Mouse (Mus musculus): ENCODE data around the gene Plpp3. TPM values are rescaled to one million over a fixed set of nuclear protein-coding genes. Genes with fewer than 3 reads are reported as not detected.

The Plpp3 gene
- polyA plus RNA-seq, 1 experiment from 2014 or later: 29.5 TPM

DNA sequence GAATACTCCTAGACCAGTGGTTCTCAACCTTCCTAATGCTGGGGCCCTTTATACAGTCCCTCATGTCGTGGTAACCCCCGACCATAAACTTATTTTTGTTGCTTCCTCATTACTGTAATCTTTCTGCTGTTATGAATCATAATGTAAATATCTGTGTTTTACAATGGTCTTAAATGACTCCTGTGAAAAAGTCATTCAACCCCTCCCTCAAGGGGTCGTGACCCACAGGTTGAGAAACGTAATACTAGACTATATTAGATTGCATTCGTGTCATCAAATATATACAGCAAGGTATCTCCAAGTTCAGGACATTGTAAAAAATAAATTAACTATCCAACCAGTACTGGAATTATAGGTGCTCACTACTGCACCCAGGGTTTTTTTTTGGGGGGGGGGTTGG, 44.1 kb upstream of the Plpp3 start:
- H3K4me3 ChIP-seq (ENCODE audit: low read depth, low read length): no peak overlapping the region
- no peak overlapping the region for H3K9ac ChIP-seq (ENCODE audit: low read depth, low read length)

DNA sequence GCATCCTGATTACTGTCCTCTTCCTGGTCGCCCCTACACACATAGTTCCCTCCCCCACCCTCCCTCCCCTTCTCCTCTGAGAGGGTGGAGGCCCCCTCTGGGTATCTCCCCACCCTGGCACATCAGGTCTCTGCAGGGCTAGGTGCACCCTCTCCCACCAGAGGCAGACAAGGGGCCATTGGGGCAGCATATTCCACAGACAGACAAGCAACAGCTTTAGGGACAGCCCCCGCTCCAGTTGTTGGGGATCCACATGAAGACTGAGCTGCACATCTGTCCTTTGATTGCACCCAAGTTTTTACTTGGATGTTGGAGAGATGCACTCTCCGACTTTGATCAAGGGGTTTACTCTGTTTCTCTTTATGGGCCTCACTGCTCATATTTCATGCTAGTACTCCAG, 43.7 kb upstream of the Plpp3 start:
- no peak for ATAC-seq (replicated peaks; ENCODE audit: low FRiP score)
- H3K4me3 ChIP-seq (ENCODE audit: low read depth, low read length): no peak overlapping the region
- WGBS: 76% methylated on average over 3 of the region's 3 CpGs

More for the DNA sequence above, 44.1 kb upstream of the Plpp3 start:
- H3K27me3 ChIP-seq (replicated peaks; ENCODE audit: control insufficient read depth, insufficient read depth, low read length): peaks cover 26% of the 10 kb centered on the region
- 79% methylated on average over 5 of the region's 5 CpGs for WGBS
- H3K36me3 ChIP-seq (ENCODE audit: control insufficient read depth, insufficient read depth, low read length): no peaks in the 10 kb centered on the region
- H3K9me3 ChIP-seq (ENCODE audit: control insufficient read depth, low read length): no peaks in the 10 kb centered on the region
- H3K4me2 ChIP-seq: no peak overlapping the region
- H3K4me1 ChIP-seq (replicated peaks; ENCODE audit: control insufficient read depth, insufficient read depth, low read length): no peaks in the 10 kb centered on the region; the same call in 1 of the 2 replicates
- no peak for DNase-seq (ENCODE audit: low spot score)
- ATAC-seq (replicated peaks; ENCODE audit: low FRiP score): no peak
- H3K27ac ChIP-seq (ENCODE audit: low read depth, low read length): no peak overlapping the region

DNA sequence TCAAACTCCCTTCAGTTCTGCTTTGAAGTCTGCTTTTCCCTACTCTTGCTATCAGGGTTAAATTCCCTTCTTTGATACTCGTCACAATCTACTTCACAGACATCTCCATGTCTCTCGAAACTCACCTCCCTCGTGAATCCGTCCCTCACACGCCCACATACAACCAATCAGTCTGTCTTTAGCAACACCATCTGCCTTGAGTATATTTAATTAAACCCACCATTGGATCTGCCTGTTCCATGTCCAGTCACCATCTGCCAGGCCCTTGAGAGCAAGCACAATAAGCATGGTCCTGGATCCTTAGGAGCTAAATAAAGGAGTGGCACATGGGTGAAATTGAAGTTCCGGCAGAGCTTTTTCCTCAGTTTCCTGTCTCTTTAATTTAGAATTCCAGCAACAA, 36.1 kb upstream of the Plpp3 start:
- WGBS: 76% methylated on average over 6 of the region's 6 CpGs
- Histone ChIP-seq H3K36me3 (ENCODE audit: control insufficient read depth, insufficient read depth, low read length) (no peaks in the 10 kb centered on the region), H3K9me3 (ENCODE audit: control insufficient read depth, low read length) (no peaks in the 10 kb centered on the region), H3K27ac (ENCODE audit: low read depth, low read length) (no peak overlapping the region), H3K4me3 (ENCODE audit: low read depth, low read length) (no peak overlapping the region), H3K9ac (ENCODE audit: low read depth, low read length) (no peak overlapping the region), H3K27me3 (replicated peaks; ENCODE audit: control insufficient read depth, insufficient read depth, low read length) (no peaks in the 10 kb centered on the region), H3K4me1 (replicated peaks; ENCODE audit: control insufficient read depth, insufficient read depth, low read length) (no peaks in the 10 kb centered on the region), H3K4me2 (no peak overlapping the region)
- ATAC-seq (replicated peaks; ENCODE audit: low FRiP score) (no peak), DNase-seq (ENCODE audit: low spot score) (no peak)

More for the DNA sequence above, 43.7 kb upstream of the Plpp3 start:
- no peak overlapping the region for H3K4me2 ChIP-seq
- H3K9me3 ChIP-seq (ENCODE audit: control insufficient read depth, low read length): no peaks in the 10 kb centered on the region
- H3K4me1 ChIP-seq (replicated peaks; ENCODE audit: control insufficient read depth, insufficient read depth, low read length): no peaks in the 10 kb centered on the region; the same call in 1 of the 2 replicates
- no peak for DNase-seq (ENCODE audit: low spot score)
- no peak overlapping the region for H3K27ac ChIP-seq (ENCODE audit: low read depth, low read length)
- H3K9ac ChIP-seq (ENCODE audit: low read depth, low read length): no peak overlapping the region
- H3K27me3 ChIP-seq (replicated peaks; ENCODE audit: control insufficient read depth, insufficient read depth, low read length): peaks cover 22% of the 10 kb centered on the region
- no peaks in the 10 kb centered on the region for H3K36me3 ChIP-seq (ENCODE audit: control insufficient read depth, insufficient read depth, low read length)

DNA sequence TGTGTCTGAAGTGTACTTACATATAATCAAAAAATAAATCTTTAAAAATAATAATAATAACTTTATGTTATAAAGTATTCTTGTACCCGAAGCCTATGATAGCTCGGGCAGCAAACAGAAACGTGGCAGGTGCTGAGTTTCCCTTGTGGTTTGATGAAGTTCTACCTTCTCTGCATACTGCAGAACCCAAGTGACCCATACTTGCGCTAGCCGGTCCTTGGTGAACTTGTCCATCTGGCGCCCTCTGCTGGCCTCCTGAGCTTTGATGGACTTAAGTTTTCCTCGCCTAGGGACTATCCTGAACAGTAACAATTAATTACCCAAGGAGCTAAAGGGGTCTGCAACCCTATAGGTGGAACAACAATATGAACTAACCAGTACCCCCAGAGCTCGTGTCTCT, 34.7 kb upstream of the Plpp3 start:
- no peak for DNase-seq (ENCODE audit: low spot score)
- no peaks in the 10 kb centered on the region for H3K4me1 ChIP-seq (replicated peaks; ENCODE audit: control insufficient read depth, insufficient read depth, low read length)

DNA sequence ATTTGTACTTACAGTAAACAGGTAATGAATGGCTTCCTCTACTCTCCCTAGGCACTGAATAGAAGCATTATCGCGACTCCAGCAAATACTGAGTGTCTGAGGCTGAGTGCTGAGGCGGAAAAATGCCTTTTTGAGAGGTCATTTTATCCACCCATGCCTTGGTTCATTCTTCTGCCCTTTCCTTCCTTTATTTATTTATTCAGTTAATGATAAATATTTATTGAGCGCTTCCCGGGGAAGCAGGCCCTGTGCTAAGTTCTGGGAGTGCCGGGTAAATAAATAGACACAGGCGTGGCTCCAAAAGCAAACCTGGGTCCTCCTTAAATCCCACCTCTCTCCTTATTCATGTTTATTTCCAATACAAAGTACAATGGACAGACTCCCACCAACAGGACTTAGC, 27.9 kb upstream of the Plpp3 start:
- ATAC-seq (replicated peaks; ENCODE audit: low FRiP score): no peak
- DNase-seq (ENCODE audit: low spot score): no peak
- Histone ChIP-seq H3K36me3 (ENCODE audit: control insufficient read depth, insufficient read depth, low read length) (no peaks in the 10 kb centered on the region), H3K4me3 (ENCODE audit: low read depth, low read length) (no peak overlapping the region), H3K27me3 (replicated peaks; ENCODE audit: control insufficient read depth, insufficient read depth, low read length) (no peaks in the 10 kb centered on the region), H3K9ac (ENCODE audit: low read depth, low read length) (no peak overlapping the region), H3K4me1 (replicated peaks; ENCODE audit: control insufficient read depth, insufficient read depth, low read length) (no peaks in the 10 kb centered on the region), H3K27ac (ENCODE audit: low read depth, low read length) (no peak overlapping the region), H3K4me2 (no peak overlapping the region), H3K9me3 (ENCODE audit: control insufficient read depth, low read length) (no peaks in the 10 kb centered on the region)
- WGBS: 67% methylated on average over 7 of the region's 7 CpGs

More for the DNA sequence above, 34.7 kb upstream of the Plpp3 start:
- H3K9me3 ChIP-seq (ENCODE audit: control insufficient read depth, low read length): no peaks in the 10 kb centered on the region
- no peak overlapping the region for H3K9ac ChIP-seq (ENCODE audit: low read depth, low read length)
- H3K4me2 ChIP-seq: no peak overlapping the region
- no peak overlapping the region for H3K27ac ChIP-seq (ENCODE audit: low read depth, low read length)
- H3K4me3 ChIP-seq (ENCODE audit: low read depth, low read length): no peak overlapping the region
- 35% methylated on average over 8 of the region's 8 CpGs for WGBS
- no peak for ATAC-seq (replicated peaks; ENCODE audit: low FRiP score)
- H3K36me3 ChIP-seq (ENCODE audit: control insufficient read depth, insufficient read depth, low read length): no peaks in the 10 kb centered on the region
- H3K27me3 ChIP-seq (replicated peaks; ENCODE audit: control insufficient read depth, insufficient read depth, low read length): no peaks in the 10 kb centered on the region

DNA sequence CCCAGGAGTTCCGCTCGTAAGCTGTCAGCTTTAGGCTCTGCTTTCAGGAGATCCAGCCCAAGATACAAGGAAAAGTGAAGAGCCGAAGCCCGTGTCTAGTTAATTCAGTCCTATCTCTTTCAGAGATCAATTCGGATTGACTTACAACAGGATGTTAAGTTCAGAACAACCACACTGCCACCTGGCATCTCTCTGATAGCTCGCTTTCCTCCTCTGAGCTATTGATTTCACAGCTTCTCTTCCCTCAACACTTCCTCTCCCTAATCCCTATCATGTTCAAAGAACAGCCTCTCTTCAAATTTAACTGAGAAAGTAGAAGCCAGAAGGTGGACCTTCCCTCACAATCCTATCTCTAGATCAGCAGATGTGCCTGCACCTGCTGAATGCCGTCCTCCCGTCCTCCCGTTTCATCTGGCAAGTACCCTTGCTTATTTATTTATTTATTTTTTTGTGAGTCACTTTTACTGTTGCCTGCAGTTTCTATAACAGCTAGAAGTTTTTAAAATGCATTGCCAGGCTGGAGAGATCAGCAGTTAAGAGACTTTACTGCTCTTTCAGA, 25.3 kb upstream of the Plpp3 start:
- ATAC-seq (replicated peaks; ENCODE audit: low FRiP score): no peak
- no peaks in the 10 kb centered on the region for H3K4me1 ChIP-seq (replicated peaks; ENCODE audit: control insufficient read depth, insufficient read depth, low read length)
- no peaks in the 10 kb centered on the region for H3K9me3 ChIP-seq (ENCODE audit: control insufficient read depth, low read length)
- H3K36me3 ChIP-seq (ENCODE audit: control insufficient read depth, insufficient read depth, low read length): no peaks in the 10 kb centered on the region
- H3K9ac ChIP-seq (ENCODE audit: low read depth, low read length): no peak overlapping the region
- no peak overlapping the region for H3K27ac ChIP-seq (ENCODE audit: low read depth, low read length)
- H3K4me3 ChIP-seq (ENCODE audit: low read depth, low read length): no peak overlapping the region
- no peak for DNase-seq (ENCODE audit: low spot score)
- no peak overlapping the region for H3K4me2 ChIP-seq
- 61% methylated on average over 9 of the region's 9 CpGs for WGBS
- no peaks in the 10 kb centered on the region for H3K27me3 ChIP-seq (replicated peaks; ENCODE audit: control insufficient read depth, insufficient read depth, low read length)

DNA sequence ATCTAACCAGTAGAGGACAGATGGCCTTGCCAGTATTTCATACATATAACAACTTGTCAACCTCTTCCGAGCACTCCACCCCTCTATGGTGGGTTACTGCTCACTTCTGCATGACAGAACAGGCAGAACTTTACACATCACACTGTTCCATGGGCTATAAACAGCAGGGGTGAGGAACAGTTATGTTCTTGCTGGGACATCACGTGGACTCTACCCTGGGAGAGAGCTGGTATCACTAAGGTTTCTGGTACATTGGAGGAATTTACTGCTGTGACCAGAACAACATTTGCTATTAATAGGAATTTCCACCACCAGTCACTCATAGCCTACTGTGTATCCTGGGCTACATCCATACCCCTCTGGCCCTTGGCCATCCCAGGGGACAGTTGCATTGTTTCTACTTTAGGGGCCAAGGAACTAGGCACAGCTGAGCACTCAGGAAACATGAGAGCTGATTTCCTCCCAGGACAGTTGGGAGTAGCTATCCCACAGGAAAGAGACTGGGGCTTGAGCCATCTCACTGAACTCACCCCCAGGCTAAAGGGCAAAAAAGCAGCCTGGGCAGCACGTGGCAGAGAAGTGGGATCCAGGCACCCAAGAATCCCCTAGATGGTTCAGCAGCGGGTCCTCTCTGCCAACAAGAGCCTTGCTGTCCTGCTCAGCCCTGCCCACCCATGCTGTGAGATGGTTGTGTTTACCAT, 23.6 kb upstream of the Plpp3 start:
- no peak for ATAC-seq (replicated peaks; ENCODE audit: low FRiP score)
- Histone ChIP-seq H3K27ac (ENCODE audit: low read depth, low read length) (no peak overlapping the region), H3K36me3 (ENCODE audit: control insufficient read depth, insufficient read depth, low read length) (no peaks in the 10 kb centered on the region), H3K4me3 (ENCODE audit: low read depth, low read length) (no peak overlapping the region), H3K9ac (ENCODE audit: low read depth, low read length) (no peak overlapping the region), H3K27me3 (replicated peaks; ENCODE audit: control insufficient read depth, insufficient read depth, low read length) (no peaks in the 10 kb centered on the region), H3K4me2 (no peak overlapping the region), H3K4me1 (replicated peaks; ENCODE audit: control insufficient read depth, insufficient read depth, low read length) (no peaks in the 10 kb centered on the region), H3K9me3 (ENCODE audit: control insufficient read depth, low read length) (no peaks in the 10 kb centered on the region)
- no peak for DNase-seq (ENCODE audit: low spot score)
- 78% methylated on average over 4 of the region's 4 CpGs for WGBS

DNA sequence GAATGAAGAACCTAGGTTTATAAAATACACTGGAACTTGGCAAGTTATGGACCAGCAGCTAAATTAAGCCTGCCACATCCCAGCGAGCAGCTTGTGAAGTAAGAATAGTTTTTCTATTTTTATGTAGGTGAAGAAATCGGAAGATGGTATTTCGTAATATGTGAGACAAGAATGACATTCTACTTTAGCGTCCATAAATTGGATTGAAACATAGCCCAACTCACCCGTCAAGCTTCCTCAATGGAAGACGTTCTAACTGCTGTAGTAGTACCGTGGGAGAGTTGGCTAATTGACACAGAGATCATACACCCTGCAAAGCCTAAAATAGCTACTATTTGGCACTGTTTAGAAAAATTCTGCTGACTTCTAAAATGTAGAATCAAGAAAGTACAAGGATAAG, 7.7 kb upstream of the Plpp3 start:
- Histone ChIP-seq H3K36me3 (ENCODE audit: control insufficient read depth, insufficient read depth, low read length) (no peaks in the 10 kb centered on the region), H3K27me3 (replicated peaks; ENCODE audit: control insufficient read depth, insufficient read depth, low read length) (no peaks in the 10 kb centered on the region), H3K27ac (ENCODE audit: low read depth, low read length) (no peak overlapping the region), H3K4me1 (replicated peaks; ENCODE audit: control insufficient read depth, insufficient read depth, low read length) (no peaks in the 10 kb centered on the region), H3K9ac (ENCODE audit: low read depth, low read length) (no peak overlapping the region), H3K4me3 (ENCODE audit: low read depth, low read length) (no peak overlapping the region), H3K4me2 (no peak overlapping the region), H3K9me3 (ENCODE audit: control insufficient read depth, low read length) (no peaks in the 10 kb centered on the region)
- ATAC-seq (replicated peaks; ENCODE audit: low FRiP score) (no peak), DNase-seq (ENCODE audit: low spot score) (no peak)
- 73% methylated on average over 7 of the region's 7 CpGs for WGBS
